Mouse (Mus musculus): ENCODE measurements around the gene Ptpn21. TPM values are rescaled to one million over a fixed set of nuclear protein-coding genes. Genes with fewer than 3 reads are reported as not detected.

Ptpn21 gene
- polyA plus RNA-seq, 1 experiment, result 14.0 TPM

DNA sequence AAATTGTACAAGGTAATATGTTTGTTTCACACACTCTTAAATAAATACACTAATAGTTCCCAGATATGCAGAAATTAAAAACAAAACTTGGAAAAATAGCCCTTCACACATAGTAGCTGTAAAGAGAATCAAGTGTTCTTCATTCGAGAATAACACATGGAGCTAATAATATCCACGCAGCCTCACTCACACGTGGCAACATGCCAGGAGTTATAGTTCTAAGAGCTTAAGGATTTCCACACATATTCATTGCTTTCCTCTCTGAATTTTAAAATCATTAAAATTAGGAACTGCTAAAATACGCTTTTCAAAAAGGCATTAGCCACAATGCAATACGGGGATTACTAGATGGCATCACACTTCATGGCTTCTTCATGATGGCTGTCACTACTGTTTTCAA lies 40.0 kb downstream of the Ptpn21 start:
- no peak for DNase-seq

DNA sequence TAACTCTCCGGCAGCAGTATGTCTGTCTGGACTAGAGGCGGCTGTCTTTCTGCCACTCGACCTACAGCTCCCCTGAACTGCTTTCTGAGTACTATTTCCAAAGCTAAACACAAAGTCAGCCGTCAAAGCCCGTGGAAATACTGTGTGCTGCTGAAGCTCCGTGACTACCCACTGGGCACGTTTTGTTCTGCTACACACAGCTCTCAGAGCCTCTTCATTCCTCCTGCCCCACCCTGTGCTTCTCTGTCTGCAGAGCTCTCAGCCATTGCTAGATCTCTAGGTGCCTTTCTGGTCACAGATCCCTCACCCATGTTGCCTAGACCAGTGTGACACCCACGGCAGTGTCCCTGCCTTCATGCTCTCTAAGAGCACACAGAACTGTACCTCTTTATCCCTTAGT lies 47.0 kb downstream of the Ptpn21 start:
- Histone ChIP-seq H3K27ac (ENCODE audit: insufficient read depth, low read length) (no peak overlapping the region), H3K4me1 (ENCODE audit: control insufficient read depth, insufficient read depth, low read length) (no peaks in the 10 kb centered on the region), H3K4me3 (replicated peaks; ENCODE audit: insufficient read depth, low read depth, low read length) (no peak overlapping the region), H3K27me3 (ENCODE audit: control insufficient read depth, insufficient read depth, low read length) (no peaks in the 10 kb centered on the region)
- DNase-seq, result no peak
- 72% methylated on average over 8 of the region's 8 CpGs for WGBS
- TF ChIP-seq CTCF (IDR thresholded peaks at IDR 0.05; ENCODE audit: borderline replicate concordance, insufficient read depth, low read depth, low read length) (no peak), POLR2A (IDR thresholded peaks at IDR 0.05; ENCODE audit: borderline replicate concordance, insufficient read depth, low read length) (no peak)

More for the DNA sequence above, 40.0 kb downstream of the Ptpn21 start:
- Histone ChIP-seq H3K27me3 (ENCODE audit: control insufficient read depth, insufficient read depth, low read length) (no peaks in the 10 kb centered on the region), H3K4me3 (replicated peaks; ENCODE audit: insufficient read depth, low read depth, low read length) (no peak overlapping the region), H3K27ac (ENCODE audit: insufficient read depth, low read length) (no peak overlapping the region), H3K4me1 (ENCODE audit: control insufficient read depth, insufficient read depth, low read length) (no peaks in the 10 kb centered on the region; the same call in 1 of the 2 replicates)
- WGBS, result 74% methylated on average over 5 of the region's 5 CpGs
- no peak for TF ChIP-seq POLR2A (IDR thresholded peaks at IDR 0.05; ENCODE audit: borderline replicate concordance, insufficient read depth, low read length)
- no peak for TF ChIP-seq CTCF (IDR thresholded peaks at IDR 0.05; ENCODE audit: borderline replicate concordance, insufficient read depth, low read depth, low read length)

DNA sequence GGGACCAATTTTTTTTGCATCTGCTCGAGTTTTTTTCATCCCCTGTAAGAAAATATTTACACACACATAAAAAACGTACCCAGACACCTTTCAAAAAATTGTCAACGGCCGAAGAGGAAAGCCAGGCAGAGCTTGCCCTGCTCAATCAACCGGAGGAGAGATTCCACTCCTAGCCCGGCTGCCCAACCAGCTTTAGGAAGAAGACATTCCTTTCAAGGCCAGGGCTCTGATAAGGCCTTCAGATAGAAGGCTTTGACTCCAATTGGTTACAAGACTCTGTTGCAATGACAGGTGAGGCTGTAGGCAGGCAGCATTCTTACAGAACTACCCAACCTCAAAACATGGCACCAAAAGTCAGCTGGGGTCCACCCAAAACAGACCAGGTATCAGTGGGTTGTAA lies 53.6 kb downstream of the Ptpn21 start:
- Histone ChIP-seq H3K27ac (ENCODE audit: insufficient read depth, low read length) (no peak overlapping the region), H3K4me1 (ENCODE audit: control insufficient read depth, insufficient read depth, low read length) (no peaks in the 10 kb centered on the region), H3K4me3 (replicated peaks; ENCODE audit: insufficient read depth, low read depth, low read length) (no peak overlapping the region), H3K27me3 (ENCODE audit: control insufficient read depth, insufficient read depth, low read length) (no peaks in the 10 kb centered on the region)
- 74% methylated on average over 6 of the region's 6 CpGs for WGBS
- TF ChIP-seq POLR2A (IDR thresholded peaks at IDR 0.05; ENCODE audit: borderline replicate concordance, insufficient read depth, low read length) (no peak), CTCF (IDR thresholded peaks at IDR 0.05; ENCODE audit: borderline replicate concordance, insufficient read depth, low read depth, low read length) (no peak)
- DNase-seq, result no peak

DNA sequence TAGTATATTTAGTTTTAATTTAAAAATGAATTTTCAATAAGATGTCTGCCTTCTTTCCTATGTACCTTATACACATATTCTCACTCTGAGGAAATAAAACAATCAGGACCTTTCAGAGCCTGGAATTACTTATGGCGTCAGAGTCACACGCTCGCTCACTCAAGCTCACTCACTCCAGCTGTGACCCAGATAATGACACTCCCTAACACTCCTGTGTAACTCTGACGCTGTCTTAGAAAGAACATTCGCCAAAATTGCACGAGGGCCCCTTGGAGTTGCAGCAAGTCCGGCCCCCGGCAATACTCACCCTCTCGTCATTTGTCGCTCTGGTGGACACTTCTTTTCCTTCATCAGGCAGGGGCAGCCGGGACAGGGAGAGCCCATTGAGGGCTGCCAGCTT lies 54.0 kb downstream of the Ptpn21 start:
- Histone ChIP-seq H3K4me3 (replicated peaks; ENCODE audit: insufficient read depth, low read depth, low read length) (no peak overlapping the region), H3K27me3 (ENCODE audit: control insufficient read depth, insufficient read depth, low read length) (no peaks in the 10 kb centered on the region), H3K27ac (ENCODE audit: insufficient read depth, low read length) (no peak overlapping the region), H3K4me1 (ENCODE audit: control insufficient read depth, insufficient read depth, low read length) (no peaks in the 10 kb centered on the region)
- WGBS, result 71% methylated on average over 11 of the region's 11 CpGs
- no peak for DNase-seq
- TF ChIP-seq POLR2A (IDR thresholded peaks at IDR 0.05; ENCODE audit: borderline replicate concordance, insufficient read depth, low read length) (no peak), CTCF (IDR thresholded peaks at IDR 0.05; ENCODE audit: borderline replicate concordance, insufficient read depth, low read depth, low read length) (no peak)

DNA sequence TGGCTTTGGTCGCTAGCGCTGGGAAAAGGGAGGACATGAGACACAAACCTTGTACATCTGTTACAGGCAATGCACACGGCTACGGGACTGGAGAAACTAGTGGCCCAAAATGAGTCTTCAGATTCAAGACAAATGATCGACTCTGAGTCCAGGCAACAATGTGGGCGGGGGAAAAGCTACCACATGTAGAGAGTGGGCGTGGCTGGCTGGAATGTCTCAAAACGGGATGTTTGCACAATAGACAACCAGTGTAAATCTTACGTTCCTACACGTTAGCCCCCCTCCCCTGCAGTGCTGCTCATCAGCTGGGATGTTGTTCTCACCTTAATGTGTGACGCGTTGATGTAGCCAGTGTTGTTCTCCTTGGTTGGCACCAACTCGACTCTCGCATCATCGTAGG lies 55.0 kb downstream of the Ptpn21 start:
- Histone ChIP-seq H3K4me3 (replicated peaks; ENCODE audit: insufficient read depth, low read depth, low read length) (no peak overlapping the region), H3K27ac (ENCODE audit: insufficient read depth, low read length) (no peak overlapping the region), H3K27me3 (ENCODE audit: control insufficient read depth, insufficient read depth, low read length) (no peaks in the 10 kb centered on the region), H3K4me1 (ENCODE audit: control insufficient read depth, insufficient read depth, low read length) (no peaks in the 10 kb centered on the region)
- TF ChIP-seq POLR2A (IDR thresholded peaks at IDR 0.05; ENCODE audit: borderline replicate concordance, insufficient read depth, low read length), result no peak
- no peak for TF ChIP-seq CTCF (IDR thresholded peaks at IDR 0.05; ENCODE audit: borderline replicate concordance, insufficient read depth, low read depth, low read length)
- WGBS, result 79% methylated on average over 15 of the region's 15 CpGs
- no peak for DNase-seq

DNA sequence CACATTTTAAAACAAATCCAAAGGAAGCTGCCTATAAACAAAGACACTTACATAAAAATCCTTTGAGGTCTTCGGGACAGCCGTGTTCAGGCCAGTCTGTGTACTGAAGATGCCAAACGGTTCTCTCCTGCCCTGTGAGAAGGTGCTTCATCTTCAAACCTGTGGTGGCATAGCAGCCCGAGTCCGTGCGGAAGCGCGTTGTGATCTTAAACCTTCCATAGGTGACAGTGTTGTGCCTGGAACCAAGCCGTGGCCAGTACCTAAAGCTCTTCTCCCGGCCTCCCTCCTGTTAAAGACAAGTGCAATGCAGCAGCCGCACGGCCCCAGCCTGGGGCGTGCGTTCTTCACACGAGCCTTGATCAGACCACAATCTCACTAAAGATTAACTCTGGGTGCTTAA lies 57.3 kb downstream of the Ptpn21 start:
- DNase-seq, result no peak
- no peaks in the 10 kb centered on the region for H3K27me3 ChIP-seq (ENCODE audit: control insufficient read depth, insufficient read depth, low read length)
- TF ChIP-seq CTCF (IDR thresholded peaks at IDR 0.05; ENCODE audit: borderline replicate concordance, insufficient read depth, low read depth, low read length) (no peak), POLR2A (IDR thresholded peaks at IDR 0.05; ENCODE audit: borderline replicate concordance, insufficient read depth, low read length) (no peak)
- H3K27ac ChIP-seq (ENCODE audit: insufficient read depth, low read length), result no peak overlapping the region
- 91% methylated on average over 15 of the region's 15 CpGs for WGBS
- no peaks in the 10 kb centered on the region for H3K4me1 ChIP-seq (ENCODE audit: control insufficient read depth, insufficient read depth, low read length)
- H3K4me3 ChIP-seq (replicated peaks; ENCODE audit: insufficient read depth, low read depth, low read length), result no peak overlapping the region

DNA sequence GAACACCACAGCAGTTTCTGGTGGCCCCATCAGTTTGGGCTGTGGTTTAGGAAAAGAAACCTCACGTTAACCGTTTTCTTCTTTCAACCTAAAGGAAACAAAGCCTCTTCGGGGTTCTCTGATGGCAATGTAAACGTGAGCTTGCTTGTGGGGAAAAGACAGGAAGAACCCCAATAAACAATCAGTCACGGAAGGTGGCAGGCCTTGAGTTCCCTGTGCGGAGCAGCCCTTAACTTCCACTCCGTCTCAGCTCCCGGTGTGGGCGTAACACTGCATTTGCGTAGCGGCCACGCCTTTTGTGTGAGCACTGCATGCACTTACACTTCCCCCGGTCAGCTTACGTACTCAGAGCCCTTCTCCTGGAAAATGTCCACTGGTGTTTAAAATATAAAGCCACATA lies 59.9 kb downstream of the Ptpn21 start:
- no peak for DNase-seq
- 68% methylated on average over 14 of the region's 14 CpGs for WGBS

DNA sequence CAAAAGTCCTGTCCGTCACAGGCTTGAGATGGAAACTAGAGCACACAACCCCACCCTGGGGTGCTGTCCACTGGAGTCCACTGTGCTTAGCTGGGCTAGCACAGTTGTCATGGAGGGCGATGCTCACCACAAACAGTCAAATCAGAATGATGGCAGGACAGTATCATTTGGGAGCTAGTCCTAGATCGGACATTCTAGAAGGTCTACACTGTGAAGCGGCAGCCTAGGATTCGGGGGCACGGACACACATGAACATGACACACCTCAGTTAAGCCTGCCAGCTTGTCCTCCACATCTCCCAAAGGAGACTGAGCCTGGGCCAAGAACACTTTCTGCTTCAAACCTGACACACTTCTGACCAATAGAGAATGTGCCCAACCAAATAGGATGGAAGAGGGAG lies 60.3 kb downstream of the Ptpn21 start:
- no peaks in the 10 kb centered on the region for H3K4me1 ChIP-seq (ENCODE audit: control insufficient read depth, insufficient read depth, low read length)
- 90% methylated on average over 6 of the region's 6 CpGs for WGBS
- TF ChIP-seq POLR2A (IDR thresholded peaks at IDR 0.05; ENCODE audit: borderline replicate concordance, insufficient read depth, low read length) (no peak), CTCF (IDR thresholded peaks at IDR 0.05; ENCODE audit: borderline replicate concordance, insufficient read depth, low read depth, low read length) (no peak)
- no peaks in the 10 kb centered on the region for H3K27me3 ChIP-seq (ENCODE audit: control insufficient read depth, insufficient read depth, low read length)
- no peak for DNase-seq
- H3K4me3 ChIP-seq (replicated peaks; ENCODE audit: insufficient read depth, low read depth, low read length), result no peak overlapping the region
- no peak overlapping the region for H3K27ac ChIP-seq (ENCODE audit: insufficient read depth, low read length)

More for the DNA sequence above, 59.9 kb downstream of the Ptpn21 start:
- Histone ChIP-seq H3K27ac (ENCODE audit: insufficient read depth, low read length) (no peak overlapping the region), H3K4me1 (ENCODE audit: control insufficient read depth, insufficient read depth, low read length) (no peaks in the 10 kb centered on the region), H3K4me3 (replicated peaks; ENCODE audit: insufficient read depth, low read depth, low read length) (no peak overlapping the region), H3K27me3 (ENCODE audit: control insufficient read depth, insufficient read depth, low read length) (no peaks in the 10 kb centered on the region)
- TF ChIP-seq CTCF (IDR thresholded peaks at IDR 0.05; ENCODE audit: borderline replicate concordance, insufficient read depth, low read depth, low read length) (no peak), POLR2A (IDR thresholded peaks at IDR 0.05; ENCODE audit: borderline replicate concordance, insufficient read depth, low read length) (no peak)
